Mouse (Mus musculus): ENCODE results near the gene Ccn1. TPM values are rescaled to one million over a fixed set of nuclear protein-coding genes. Genes with fewer than 3 reads are reported as not detected.

Gene Ccn1
- total RNA-seq (2014; fragmentation: Nextera tagmentation) (not detected in 2 replicates), total RNA-seq (2017) (not detected in 2 replicates), polyA plus RNA-seq (2012) (not detected in 2 replicates)

DNA sequence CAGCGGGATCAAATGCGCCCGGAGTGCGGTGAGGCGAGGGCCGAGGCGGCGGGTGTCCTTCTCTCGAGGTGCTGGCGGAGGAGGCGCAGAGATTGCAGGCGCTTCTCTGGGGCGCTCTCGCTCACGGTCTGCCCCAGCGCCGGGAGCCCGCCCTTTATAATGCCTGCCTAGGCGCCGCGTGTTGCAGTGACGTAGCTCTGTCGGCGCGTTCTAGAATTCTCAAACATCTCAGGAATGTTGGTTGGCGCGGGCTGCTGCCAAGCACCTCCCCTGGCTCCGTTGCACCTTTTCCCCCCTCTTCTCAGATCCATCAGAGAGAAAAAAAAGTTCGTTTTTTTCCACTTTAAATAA is at the start of gene Ccn1:
Gene Ccn1, minus strand, starts transcription at position 130 of the 351 bp plus-strand sequence.
- no peak for ATAC-seq (ENCODE audit: extremely low read depth, insufficient number of reproducible peaks, low FRiP score, poor library complexity, severe bottlenecking)
- no peaks in the 10 kb centered on the region for H3K27me3 ChIP-seq (ENCODE audit: insufficient read depth, low read length)

DNA sequence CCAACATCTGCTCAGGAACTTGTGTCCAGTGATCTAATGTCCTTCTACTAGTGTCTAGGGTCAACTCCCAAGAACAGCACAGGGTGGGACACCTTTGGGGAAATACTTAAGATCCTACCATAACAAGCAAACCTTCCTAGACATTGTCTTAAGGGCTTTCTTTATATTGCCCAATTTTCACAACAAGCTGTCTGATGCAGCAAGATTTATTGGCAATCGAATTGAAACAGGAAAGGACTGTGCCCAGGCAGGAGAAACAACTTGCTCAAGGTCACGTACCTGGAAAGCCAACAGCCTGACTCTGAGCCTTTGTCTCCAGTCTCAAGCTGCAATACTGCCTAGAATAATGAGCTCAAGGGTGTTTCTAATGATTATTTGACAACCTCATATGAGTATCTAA is 43.6 kb upstream of the Ccn1 start:
- Histone ChIP-seq H3K36me3 (replicated peaks) (no peaks in the 10 kb centered on the region), H3K4me1 (ENCODE audit: insufficient read depth, low read depth, low read length) (no peaks in the 10 kb centered on the region), H3K4me3 (ENCODE audit: low read depth, low read length) (no peak overlapping the region), H3K9me3 (replicated peaks) (peaks cover 30% of the 10 kb centered on the region), H3K27me3 (ENCODE audit: insufficient read depth, low read length) (no peaks in the 10 kb centered on the region)
- ATAC-seq (ENCODE audit: extremely low read depth, insufficient number of reproducible peaks, low FRiP score, poor library complexity, severe bottlenecking), result no peak
- no peak for DNase-seq (ENCODE audit: low spot score)
- TF ChIP-seq TAL1 (conservative IDR thresholded peaks at IDR 0.05; ENCODE audit: low read depth, low read length) (no peak), GATA2 (IDR thresholded peaks at IDR 0.05; ENCODE audit: borderline replicate concordance, low read depth, low read length) (no peak), CTCF (IDR thresholded peaks at IDR 0.05; ENCODE audit: low read depth, low read length) (no peak), GATA1 (IDR thresholded peaks at IDR 0.05; ENCODE audit: borderline replicate concordance, low read length) (no peak), POLR2AphosphoS5 (IDR thresholded peaks at IDR 0.05; ENCODE audit: insufficient replicate concordance, low read depth, low read length) (no peak)

More for the DNA sequence above, at the start of gene Ccn1:
- no peak for TF ChIP-seq GATA2 (IDR thresholded peaks at IDR 0.05; ENCODE audit: borderline replicate concordance, low read depth, low read length)
- TF ChIP-seq CTCF (IDR thresholded peaks at IDR 0.05; ENCODE audit: low read depth, low read length), result no peak
- TF ChIP-seq GATA1 (IDR thresholded peaks at IDR 0.05; ENCODE audit: borderline replicate concordance, low read length), result no peak
- no peak for TF ChIP-seq POLR2AphosphoS5 (IDR thresholded peaks at IDR 0.05; ENCODE audit: insufficient replicate concordance, low read depth, low read length)
- TF ChIP-seq TAL1 (conservative IDR thresholded peaks at IDR 0.05; ENCODE audit: low read depth, low read length), result no peak
- Histone ChIP-seq H3K4me1 (ENCODE audit: insufficient read depth, low read depth, low read length) (no peaks in the 10 kb centered on the region), H3K36me3 (replicated peaks) (no peaks in the 10 kb centered on the region), H3K9me3 (replicated peaks) (peaks cover 48% of the 10 kb centered on the region), H3K4me3 (ENCODE audit: low read depth, low read length) (no peak within 1 kb of the TSS; the same call in 1 of the 2 replicates)
- no peak for DNase-seq (ENCODE audit: low spot score)

DNA sequence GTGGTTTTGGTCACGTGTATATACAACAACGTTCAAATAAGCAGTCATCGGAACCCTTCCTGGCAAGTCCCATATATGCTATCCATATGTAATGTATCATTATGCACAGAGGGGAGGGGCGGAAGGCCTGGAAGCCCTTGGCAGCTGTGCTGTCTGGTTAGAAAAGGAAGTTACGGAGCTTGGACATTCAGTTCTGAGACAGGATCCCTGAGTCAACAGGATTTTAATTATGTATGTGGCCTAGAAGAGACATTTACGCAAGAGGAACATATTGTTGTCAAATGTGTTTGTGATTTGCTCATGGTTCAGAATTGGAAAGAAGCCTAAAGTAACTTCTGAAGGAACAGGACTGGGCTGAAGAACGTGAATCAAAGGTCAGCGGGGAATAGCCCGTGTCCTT is 42.3 kb upstream of the Ccn1 start:
- Histone ChIP-seq H3K4me3 (ENCODE audit: low read depth, low read length) (no peak overlapping the region), H3K9me3 (replicated peaks) (peaks cover 23% of the 10 kb centered on the region), H3K27me3 (ENCODE audit: insufficient read depth, low read length) (no peaks in the 10 kb centered on the region), H3K36me3 (replicated peaks) (no peaks in the 10 kb centered on the region), H3K4me1 (ENCODE audit: insufficient read depth, low read depth, low read length) (no peaks in the 10 kb centered on the region)
- DNase-seq (ENCODE audit: low spot score) (no peak), ATAC-seq (ENCODE audit: extremely low read depth, insufficient number of reproducible peaks, low FRiP score, poor library complexity, severe bottlenecking) (no peak)
- no peak for TF ChIP-seq GATA1 (IDR thresholded peaks at IDR 0.05; ENCODE audit: borderline replicate concordance, low read length)
- no peak for TF ChIP-seq GATA2 (IDR thresholded peaks at IDR 0.05; ENCODE audit: borderline replicate concordance, low read depth, low read length)
- no peak for TF ChIP-seq CTCF (IDR thresholded peaks at IDR 0.05; ENCODE audit: low read depth, low read length)
- no peak for TF ChIP-seq TAL1 (conservative IDR thresholded peaks at IDR 0.05; ENCODE audit: low read depth, low read length)
- no peak for TF ChIP-seq POLR2AphosphoS5 (IDR thresholded peaks at IDR 0.05; ENCODE audit: insufficient replicate concordance, low read depth, low read length)

DNA sequence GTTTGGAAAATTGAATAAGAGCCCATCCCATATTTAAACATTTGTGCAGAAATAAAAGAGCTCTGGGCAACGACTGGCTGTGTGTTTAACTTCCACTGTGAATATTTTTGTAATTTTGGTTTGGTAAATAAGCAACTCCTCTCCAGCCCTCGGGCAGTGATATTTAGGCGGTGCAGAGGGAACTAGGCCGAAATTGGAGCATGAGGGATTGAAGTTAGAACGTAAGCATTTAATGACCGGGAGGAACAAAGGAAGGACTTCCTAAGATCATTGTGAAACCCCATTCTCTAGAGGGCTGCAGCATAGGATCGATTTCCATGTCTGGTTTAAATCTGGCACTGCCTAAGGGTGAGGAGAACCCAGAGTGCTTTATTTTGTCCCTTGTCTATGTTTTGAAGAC is 41.6 kb upstream of the Ccn1 start:
- H3K36me3 ChIP-seq (replicated peaks), result no peaks in the 10 kb centered on the region
- H3K9me3 ChIP-seq (replicated peaks), result peaks cover 20% of the 10 kb centered on the region
- DNase-seq (ENCODE audit: low spot score) (no peak), ATAC-seq (ENCODE audit: extremely low read depth, insufficient number of reproducible peaks, low FRiP score, poor library complexity, severe bottlenecking) (no peak)
- no peaks in the 10 kb centered on the region for H3K4me1 ChIP-seq (ENCODE audit: insufficient read depth, low read depth, low read length)
- TF ChIP-seq GATA2 (IDR thresholded peaks at IDR 0.05; ENCODE audit: borderline replicate concordance, low read depth, low read length) (no peak), GATA1 (IDR thresholded peaks at IDR 0.05; ENCODE audit: borderline replicate concordance, low read length) (no peak), CTCF (IDR thresholded peaks at IDR 0.05; ENCODE audit: low read depth, low read length) (no peak), POLR2AphosphoS5 (IDR thresholded peaks at IDR 0.05; ENCODE audit: insufficient replicate concordance, low read depth, low read length) (no peak), TAL1 (conservative IDR thresholded peaks at IDR 0.05; ENCODE audit: low read depth, low read length) (no peak)
- no peaks in the 10 kb centered on the region for H3K27me3 ChIP-seq (ENCODE audit: insufficient read depth, low read length)
- H3K4me3 ChIP-seq (ENCODE audit: low read depth, low read length), result no peak overlapping the region

DNA sequence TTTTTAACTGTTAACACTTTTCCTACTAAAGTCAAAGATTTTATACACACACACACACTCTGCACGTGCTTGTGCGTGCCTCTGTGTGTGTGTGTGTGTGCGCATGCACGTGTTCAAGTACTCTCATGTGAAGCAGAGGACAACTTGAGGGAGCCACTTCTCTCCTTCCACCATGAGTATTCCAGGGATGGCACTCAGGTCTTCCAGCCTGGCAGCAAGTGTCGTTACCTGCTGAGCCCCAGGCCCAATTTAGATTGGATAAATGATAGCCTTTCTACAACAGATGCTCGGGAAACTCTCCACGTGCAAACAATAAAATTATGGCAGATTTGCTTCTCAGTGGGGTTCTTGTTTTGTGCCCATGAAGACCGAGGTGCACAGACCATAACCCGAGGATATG is 39.5 kb upstream of the Ccn1 start:
- Histone ChIP-seq H3K36me3 (replicated peaks) (no peaks in the 10 kb centered on the region), H3K9me3 (replicated peaks) (peaks cover 21% of the 10 kb centered on the region), H3K4me1 (ENCODE audit: insufficient read depth, low read depth, low read length) (no peaks in the 10 kb centered on the region), H3K27me3 (ENCODE audit: insufficient read depth, low read length) (no peaks in the 10 kb centered on the region), H3K4me3 (ENCODE audit: low read depth, low read length) (no peak overlapping the region)
- TF ChIP-seq GATA1 (IDR thresholded peaks at IDR 0.05; ENCODE audit: borderline replicate concordance, low read length) (no peak), CTCF (IDR thresholded peaks at IDR 0.05; ENCODE audit: low read depth, low read length) (no peak), TAL1 (conservative IDR thresholded peaks at IDR 0.05; ENCODE audit: low read depth, low read length) (no peak), POLR2AphosphoS5 (IDR thresholded peaks at IDR 0.05; ENCODE audit: insufficient replicate concordance, low read depth, low read length) (no peak), GATA2 (IDR thresholded peaks at IDR 0.05; ENCODE audit: borderline replicate concordance, low read depth, low read length) (no peak)
- ATAC-seq (ENCODE audit: extremely low read depth, insufficient number of reproducible peaks, low FRiP score, poor library complexity, severe bottlenecking) (no peak), DNase-seq (ENCODE audit: low spot score) (no peak)

DNA sequence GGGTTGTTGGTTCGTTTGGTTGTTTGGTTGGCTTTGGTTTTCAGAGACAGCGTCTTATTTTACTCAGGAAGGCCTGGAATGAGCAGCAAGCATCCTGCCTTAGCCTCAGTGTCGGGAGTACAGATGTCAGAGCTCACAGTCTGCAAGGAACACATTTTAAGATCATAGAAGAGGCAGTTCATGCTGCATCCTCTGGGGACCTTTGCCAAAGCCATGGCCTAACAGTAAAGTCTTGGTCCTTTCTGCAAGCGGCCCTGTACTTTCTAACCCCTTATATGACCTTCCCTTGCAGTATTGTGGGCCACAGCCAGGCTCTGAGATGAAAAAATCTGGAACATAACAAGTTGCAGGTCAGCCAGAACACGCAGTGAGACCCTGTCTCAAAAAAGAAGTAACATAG is 38.1 kb upstream of the Ccn1 start:
- no peak for TF ChIP-seq GATA1 (IDR thresholded peaks at IDR 0.05; ENCODE audit: borderline replicate concordance, low read length)
- TF ChIP-seq GATA2 (IDR thresholded peaks at IDR 0.05; ENCODE audit: borderline replicate concordance, low read depth, low read length), result no peak
- no peak for TF ChIP-seq POLR2AphosphoS5 (IDR thresholded peaks at IDR 0.05; ENCODE audit: insufficient replicate concordance, low read depth, low read length)
- TF ChIP-seq TAL1 (conservative IDR thresholded peaks at IDR 0.05; ENCODE audit: low read depth, low read length), result no peak
- TF ChIP-seq CTCF (IDR thresholded peaks at IDR 0.05; ENCODE audit: low read depth, low read length), result no peak
- no peak overlapping the region for H3K4me3 ChIP-seq (ENCODE audit: low read depth, low read length)
- ATAC-seq (ENCODE audit: extremely low read depth, insufficient number of reproducible peaks, low FRiP score, poor library complexity, severe bottlenecking) (no peak), DNase-seq (ENCODE audit: low spot score) (no peak)
- H3K36me3 ChIP-seq (replicated peaks), result no peaks in the 10 kb centered on the region
- H3K27me3 ChIP-seq (ENCODE audit: insufficient read depth, low read length), result no peaks in the 10 kb centered on the region
- H3K9me3 ChIP-seq (replicated peaks), result peaks cover 20% of the 10 kb centered on the region
- no peaks in the 10 kb centered on the region for H3K4me1 ChIP-seq (ENCODE audit: insufficient read depth, low read depth, low read length)

Data from G1E (cell line).